Mouse (Mus musculus) stomach, embryonic 15.5 days (tissue): ENCODE data around the gene Dzip1. TPM values are rescaled to one million over a fixed set of nuclear protein-coding genes. Genes with fewer than 3 reads are reported as not detected.

Experiments
- ATAC-seq: fragments of 200-750 bp; cut with Nextera tagmentation; 2 replicates; pipeline ENCODE4 v1.8.0; 2017; ENCODE audit warnings: low read depth, moderate number of reproducible peaks, moderate TSS enrichment; ENCODE audit not compliant: insufficient read depth, low FRiP score
- H3K27ac ChIP-seq: fragments of 300-500 bp; sonication (generic); 2 replicates; pipeline ENCODE4 v1.5.1; 2015; ENCODE audit warnings: mild to moderate bottlenecking, inconsistent platforms
- H3K27me3 ChIP-seq: fragments of 300-500 bp; sonication (generic); replicated peaks from 2 replicates; pipeline ENCODE4 v1.6.1; 2015; ENCODE audit warnings: inconsistent platforms
- H3K36me3 ChIP-seq: fragments of 300-500 bp; sonication (generic); 2 replicates; pipeline ENCODE4 v1.6.1; 2015; ENCODE audit warnings: inconsistent platforms
- H3K4me1 ChIP-seq: fragments of 300-500 bp; sonication (generic); 2 replicates; pipeline ENCODE4 v1.6.1; 2015; ENCODE audit warnings: inconsistent platforms
- H3K4me2 ChIP-seq: fragments of 300-500 bp; sonication (generic); 2 replicates; pipeline ENCODE4 v1.6.1; 2015; ENCODE audit warnings: mild to moderate bottlenecking, inconsistent platforms
- H3K4me3 ChIP-seq: fragments of 300-500 bp; sonication (generic); replicated peaks from 2 replicates; pipeline ENCODE4 v1.5.1; 2015; ENCODE audit warnings: inconsistent platforms
- H3K9ac ChIP-seq: fragments of 300-500 bp; sonication (generic); 2 replicates; pipeline ENCODE4 v1.6.1; 2015; ENCODE audit warnings: inconsistent platforms
- H3K9me3 ChIP-seq: fragments of 300-500 bp; sonication (generic); 2 replicates; pipeline ENCODE4 v1.6.1; 2016; ENCODE audit warnings: inconsistent platforms
- WGBS: fragments of 180-500 bp; shearing (Covaris S2); methylation state at CpG from one replicate; pipeline ENCODE4 v1.1.7; 2015; 5-methylcytosine and 5-hydroxymethylcytosine counted together
- polyA plus RNA-seq: library from polyadenylated mRNA; unstranded; fragments of >200 nt; fragmentation: Nextera tagmentation; extraction: Ambion mirVana; gene quantifications from 2 replicates; pipeline ENCODE4 v1.2.1, GENCODE M21; 2015

Dzip1 gene
- polyA plus RNA-seq, 1 experiment from 2014 or later, result 13.5 TPM

DNA sequence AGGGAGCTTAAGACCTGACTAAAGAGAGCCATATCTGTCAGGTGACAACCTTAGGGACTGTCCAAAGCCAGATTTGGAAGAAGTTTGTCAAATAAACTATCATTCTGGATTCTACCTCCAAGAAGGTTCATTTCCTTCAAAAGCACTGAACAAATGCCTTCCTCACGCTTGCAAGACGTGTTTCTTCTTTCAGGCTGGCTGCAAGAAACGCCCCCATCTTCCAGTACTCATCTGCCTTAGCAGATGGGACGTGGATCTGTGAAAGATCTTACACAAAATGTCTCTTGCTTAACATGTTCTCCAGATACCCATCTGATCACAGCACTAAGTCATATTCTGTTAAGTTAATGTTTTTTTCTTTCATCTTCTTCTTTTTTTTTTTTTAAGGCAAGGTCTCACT is 35.2 kb downstream of the Dzip1 start:
- no peak for ATAC-seq
- H3K27ac ChIP-seq, result no peak overlapping the region
- no peak overlapping the region for H3K4me3 ChIP-seq
- H3K9me3 ChIP-seq, result no peaks in the 10 kb centered on the region
- no peaks in the 10 kb centered on the region for H3K4me1 ChIP-seq
- no peaks in the 10 kb centered on the region for H3K27me3 ChIP-seq
- H3K36me3 ChIP-seq, result peaks cover 8% of the 10 kb centered on the region; the same call in 1 of the 2 replicates
- H3K9ac ChIP-seq, result no peak overlapping the region
- 81% methylated on average over 4 of the region's 4 CpGs for WGBS
- no peak overlapping the region for H3K4me2 ChIP-seq

DNA sequence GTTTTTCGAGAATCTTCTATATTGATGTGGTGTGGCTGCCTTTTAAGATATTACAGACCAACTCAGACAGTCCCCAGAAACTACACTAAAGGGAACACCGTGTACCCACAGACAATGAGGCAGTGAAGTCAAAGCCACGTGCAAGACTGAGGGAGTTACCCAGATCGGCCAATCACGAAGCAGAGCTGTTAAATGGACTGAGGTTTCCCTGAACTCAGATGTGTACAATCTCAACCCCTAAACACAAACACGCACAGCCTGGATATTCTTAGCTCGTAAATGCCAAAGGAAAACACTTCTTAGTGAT is 41.1 kb downstream of the Dzip1 start:
- Histone ChIP-seq H3K9ac (no peak overlapping the region), H3K4me2 (no peak overlapping the region), H3K27ac (no peak overlapping the region), H3K27me3 (no peaks in the 10 kb centered on the region), H3K4me1 (no peaks in the 10 kb centered on the region), H3K36me3 (peaks cover 13% of the 10 kb centered on the region; the same call in 1 of the 2 replicates), H3K9me3 (no peaks in the 10 kb centered on the region), H3K4me3 (no peak overlapping the region)
- 79% methylated on average over 7 of the region's 7 CpGs for WGBS
- ATAC-seq, result no peak; the same call in 1 of the 2 replicates

DNA sequence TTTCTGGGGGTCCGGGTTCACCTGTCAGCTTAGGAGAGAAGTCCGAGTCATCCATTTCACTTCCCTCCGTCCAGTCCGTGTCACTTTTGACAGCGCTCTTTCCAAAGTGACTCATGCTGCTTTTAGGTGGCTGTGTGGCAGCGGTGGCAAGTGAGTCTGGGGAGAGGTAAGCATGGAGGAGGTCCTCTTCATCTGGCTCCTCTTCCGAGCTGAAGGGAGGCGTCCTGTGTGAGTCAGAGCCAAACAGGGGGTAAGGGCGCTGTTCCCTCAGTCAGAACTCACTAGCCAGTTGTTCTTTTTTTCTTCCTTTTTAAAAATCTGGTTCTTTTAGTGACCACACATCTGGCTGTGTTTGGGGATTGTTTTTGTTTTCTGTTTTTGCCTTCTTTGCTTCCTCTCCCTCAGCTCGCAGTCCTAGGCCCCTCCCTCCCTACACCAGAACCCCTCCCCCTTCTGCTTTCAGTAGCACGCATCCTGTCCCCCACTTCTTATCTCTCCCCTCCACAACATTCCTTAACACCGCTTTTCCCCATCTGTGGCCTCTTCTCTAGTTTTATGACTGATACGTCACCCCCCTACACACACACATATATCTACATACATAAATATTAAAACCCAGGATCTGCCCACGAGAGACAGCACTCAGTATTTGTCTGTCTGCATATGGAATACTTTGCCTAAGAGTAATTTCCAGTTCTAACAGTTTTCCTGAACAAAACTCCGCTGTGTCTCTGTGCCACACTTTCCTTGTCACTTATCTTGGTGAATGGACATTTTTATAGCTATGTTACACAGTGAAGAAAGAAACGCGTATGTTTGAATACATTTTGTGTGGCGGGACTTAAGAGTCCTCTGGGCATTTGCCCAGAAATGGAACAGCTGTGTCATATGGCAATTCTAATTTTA is 41.7 kb downstream of the Dzip1 start:
- Histone ChIP-seq H3K9ac (no peak overlapping the region), H3K36me3 (peaks cover 16% of the 10 kb centered on the region; the same call in 1 of the 2 replicates), H3K27ac (peak overlapping the region; percentile 40; the same call in 1 of the 2 replicates), H3K4me2 (no peak overlapping the region), H3K9me3 (no peaks in the 10 kb centered on the region), H3K4me3 (no peak overlapping the region), H3K27me3 (no peaks in the 10 kb centered on the region), H3K4me1 (no peaks in the 10 kb centered on the region)
- peak; percentile 71; the same call in 1 of the 2 replicates for ATAC-seq
- 72% methylated on average over 18 of the region's 18 CpGs for WGBS

DNA sequence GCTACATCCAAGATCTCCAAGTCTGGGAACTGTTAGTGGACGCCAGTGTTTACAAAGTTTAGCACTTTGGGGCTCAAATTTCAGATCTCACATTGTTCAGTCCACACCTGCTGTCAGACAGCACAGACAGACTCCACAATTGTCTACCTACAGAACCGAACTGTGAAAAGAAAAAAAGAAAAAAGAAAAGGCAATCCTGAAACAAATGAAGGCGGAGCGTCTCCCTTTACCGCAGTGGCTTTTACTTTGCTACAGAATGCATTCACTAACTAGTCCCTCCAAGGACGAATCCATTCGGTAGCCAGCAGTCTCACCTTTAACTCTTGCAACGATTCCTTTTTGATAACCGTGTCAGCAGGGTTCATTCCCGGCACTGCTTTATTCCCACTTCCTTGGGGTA is 44.6 kb downstream of the Dzip1 start:
- H3K4me3 ChIP-seq, result no peak overlapping the region
- no peak overlapping the region for H3K4me2 ChIP-seq
- no peak overlapping the region for H3K9ac ChIP-seq
- H3K4me1 ChIP-seq, result no peaks in the 10 kb centered on the region
- no peaks in the 10 kb centered on the region for H3K27me3 ChIP-seq
- H3K36me3 ChIP-seq, result peaks cover 16% of the 10 kb centered on the region; the same call in 1 of the 2 replicates
- no peak for ATAC-seq
- WGBS, result 68% methylated on average over 10 of the region's 10 CpGs
- H3K9me3 ChIP-seq, result no peaks in the 10 kb centered on the region
- no peak overlapping the region for H3K27ac ChIP-seq

DNA sequence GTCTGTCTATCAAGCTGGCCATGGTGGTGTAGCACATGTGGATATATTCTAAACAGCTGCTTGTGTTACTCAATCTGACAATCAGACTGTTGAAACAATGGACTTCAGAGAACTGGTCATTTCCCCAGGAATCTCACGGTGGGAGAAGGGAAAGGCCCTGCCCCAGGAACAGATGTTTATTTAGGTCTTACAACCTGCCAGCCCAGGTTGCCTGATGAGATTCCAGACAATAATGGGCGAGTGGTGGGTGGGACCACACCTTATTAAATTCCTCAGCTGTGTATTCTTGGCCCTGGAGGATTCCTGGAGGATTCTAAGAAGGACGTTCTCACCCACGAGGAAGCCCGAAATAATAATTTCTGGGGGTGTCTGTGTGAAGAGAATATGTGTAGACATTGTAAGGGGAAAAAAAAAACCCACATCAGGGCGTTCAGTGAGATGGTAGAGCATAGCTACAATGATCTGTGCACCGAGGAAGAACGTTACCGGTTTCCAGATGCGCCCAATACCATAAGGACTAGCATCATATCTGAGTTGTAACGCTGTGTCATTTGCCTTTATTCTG is 46.8 kb downstream of the Dzip1 start:
- Histone ChIP-seq H3K4me1 (no peaks in the 10 kb centered on the region), H3K9ac (no peak overlapping the region), H3K4me3 (no peak overlapping the region), H3K36me3 (peaks cover 14% of the 10 kb centered on the region; the same call in 1 of the 2 replicates), H3K27me3 (no peaks in the 10 kb centered on the region), H3K9me3 (no peaks in the 10 kb centered on the region), H3K27ac (no peak overlapping the region), H3K4me2 (no peak overlapping the region)
- 76% methylated on average over 11 of the region's 11 CpGs for WGBS
- ATAC-seq, result no peak

DNA sequence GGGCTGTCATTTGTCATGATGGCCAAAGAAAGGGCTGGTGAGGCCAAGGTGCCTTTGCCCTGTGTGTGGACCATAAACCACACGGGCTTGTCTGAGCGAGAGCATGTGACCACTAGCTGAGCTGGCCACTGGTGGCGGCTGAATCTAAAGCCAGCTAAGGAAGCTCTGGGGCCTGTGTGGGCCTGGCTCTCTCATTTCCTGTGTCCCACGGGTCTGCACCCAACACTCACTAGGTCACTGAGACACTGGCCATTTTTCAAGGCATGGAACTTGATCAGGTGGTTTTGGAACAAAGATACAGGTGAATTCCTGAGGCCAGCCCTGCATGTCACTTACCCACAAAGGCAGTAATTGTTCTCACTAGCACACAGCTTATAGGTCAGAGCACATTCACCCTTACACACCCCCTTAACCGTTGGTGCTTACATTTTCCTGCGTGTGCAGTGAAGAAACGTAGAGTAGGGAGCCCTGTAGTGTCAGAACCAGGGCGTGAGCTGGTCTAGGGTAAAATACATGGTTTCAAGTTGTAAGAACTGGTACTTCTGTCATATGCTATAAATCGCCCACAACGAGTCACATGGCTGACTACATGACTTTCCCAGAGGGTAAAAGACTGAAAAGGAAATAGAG is 50.4 kb downstream of the Dzip1 start:
- 69% methylated on average over 10 of the region's 10 CpGs for WGBS
- ATAC-seq, result 0 out of 2 replicates have a peak, but pooled peaks have one; percentile 43
- no peak overlapping the region for H3K27ac ChIP-seq

DNA sequence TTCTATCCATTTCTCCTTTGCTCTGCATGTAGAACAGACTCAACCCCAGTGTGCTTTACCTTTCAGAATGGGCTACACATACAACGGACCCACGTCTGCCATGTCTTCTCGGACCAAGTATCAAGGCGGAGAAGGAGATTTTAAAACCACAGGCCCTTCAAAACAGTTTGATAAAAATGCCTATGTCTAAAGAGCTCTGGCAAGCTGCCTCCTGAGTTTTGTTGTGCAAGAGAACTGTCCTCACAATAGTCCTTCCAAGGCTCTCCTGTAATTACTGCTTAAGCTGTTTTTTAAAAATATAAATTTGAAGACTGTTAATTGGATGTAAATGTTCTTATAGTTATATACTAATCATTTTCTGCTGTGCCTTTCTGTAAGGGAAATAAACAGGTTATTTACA is 51.1 kb downstream of the Dzip1 start:
- H3K9ac ChIP-seq, result no peak overlapping the region
- no peaks in the 10 kb centered on the region for H3K9me3 ChIP-seq
- WGBS, result 89% methylated on average over 4 of the region's 4 CpGs
- peaks cover 2% of the 10 kb centered on the region; the same call in 1 of the 2 replicates for H3K36me3 ChIP-seq
- ATAC-seq, result no peak
- no peaks in the 10 kb centered on the region for H3K27me3 ChIP-seq
- no peak overlapping the region for H3K4me3 ChIP-seq
- H3K27ac ChIP-seq, result no peak overlapping the region
- no peak overlapping the region for H3K4me2 ChIP-seq
- H3K4me1 ChIP-seq, result no peaks in the 10 kb centered on the region

More for the DNA sequence above, 50.4 kb downstream of the Dzip1 start:
- Histone ChIP-seq H3K27me3 (no peaks in the 10 kb centered on the region), H3K9me3 (no peaks in the 10 kb centered on the region), H3K4me1 (no peaks in the 10 kb centered on the region), H3K9ac (no peak overlapping the region), H3K36me3 (peaks cover 6% of the 10 kb centered on the region; the same call in 1 of the 2 replicates), H3K4me2 (no peak overlapping the region), H3K4me3 (no peak overlapping the region)

DNA sequence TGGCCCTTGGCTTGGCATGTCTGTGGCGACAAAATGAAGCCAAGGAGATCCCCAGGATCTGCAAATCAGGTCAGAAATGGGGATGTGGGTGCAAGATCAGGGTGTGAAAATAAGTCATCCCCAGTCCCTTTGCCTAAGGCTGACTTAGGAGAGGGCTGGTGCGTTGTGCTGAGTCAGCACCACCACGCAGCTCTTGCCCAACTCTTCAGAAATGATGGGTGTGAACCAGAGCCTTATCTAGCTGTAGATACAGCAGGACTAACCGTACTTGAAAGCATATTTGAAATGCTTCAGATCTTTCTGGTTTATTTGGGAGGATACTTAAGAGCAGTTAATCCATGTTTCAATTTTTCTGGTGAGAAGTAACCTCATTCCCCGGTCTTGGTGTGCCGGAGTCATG is 55.5 kb downstream of the Dzip1 start:
- ATAC-seq, result peak; percentile 79; the same call in 1 of the 2 replicates
- Histone ChIP-seq H3K4me1 (no peaks in the 10 kb centered on the region), H3K27me3 (no peaks in the 10 kb centered on the region), H3K4me2 (no peak overlapping the region), H3K9me3 (no peaks in the 10 kb centered on the region), H3K27ac (no peak overlapping the region), H3K36me3 (no peaks in the 10 kb centered on the region), H3K9ac (no peak overlapping the region), H3K4me3 (no peak overlapping the region)
- WGBS, result 67% methylated on average over 6 of the region's 6 CpGs

DNA sequence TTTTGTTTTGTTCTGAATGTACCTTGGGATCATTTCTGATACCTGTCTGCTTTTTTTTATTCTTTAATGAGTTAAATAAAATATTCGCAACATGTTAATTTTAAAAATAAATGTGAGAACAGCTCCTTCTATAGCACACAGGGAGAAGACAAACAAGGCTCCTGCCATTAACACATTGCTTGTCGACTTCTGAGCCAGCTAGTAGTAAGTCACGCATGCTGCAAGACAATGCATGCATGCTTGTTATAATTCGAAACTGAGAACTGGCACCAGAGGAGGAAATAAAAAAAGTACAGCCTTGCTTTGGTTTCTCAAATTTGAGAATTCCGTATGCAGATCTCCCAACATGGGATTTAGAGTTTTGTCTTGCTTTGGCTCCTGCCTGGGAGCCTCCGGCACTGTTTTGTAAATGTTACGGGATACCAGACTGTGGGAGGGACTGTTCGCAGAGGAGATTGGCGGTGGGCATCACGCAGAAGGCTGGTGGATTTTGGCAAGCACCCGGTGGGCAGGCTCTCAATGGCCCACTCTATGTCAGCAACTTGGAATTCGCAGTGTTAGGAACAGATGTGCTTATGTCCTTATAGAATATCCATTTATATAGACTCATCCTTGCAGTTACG is 57.0 kb downstream of the Dzip1 start:
- Histone ChIP-seq H3K27ac (no peak overlapping the region), H3K27me3 (no peaks in the 10 kb centered on the region), H3K9ac (no peak overlapping the region), H3K9me3 (no peaks in the 10 kb centered on the region), H3K4me2 (no peak overlapping the region), H3K36me3 (no peaks in the 10 kb centered on the region), H3K4me3 (no peak overlapping the region), H3K4me1 (no peaks in the 10 kb centered on the region)
- ATAC-seq, result no peak
- WGBS, result 82% methylated on average over 13 of the region's 13 CpGs

DNA sequence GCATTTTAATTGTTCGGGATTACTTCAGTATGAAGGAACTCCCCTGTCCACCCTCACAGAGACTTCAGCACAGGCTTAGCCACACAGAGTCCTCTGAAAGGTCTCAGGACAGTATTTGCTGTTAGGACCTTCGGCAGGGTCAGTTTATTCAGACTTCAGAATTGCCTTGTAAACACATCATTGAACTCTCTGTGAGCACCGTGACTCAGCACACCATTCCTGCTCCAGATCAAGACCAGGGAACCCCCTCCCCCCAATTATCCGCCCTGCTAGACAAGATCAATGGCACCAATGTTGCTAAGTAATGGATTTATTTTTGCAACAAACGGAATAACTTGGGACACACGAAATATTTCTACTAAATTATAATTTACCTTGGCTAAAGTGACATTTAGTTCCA is 57.9 kb downstream of the Dzip1 start:
- Histone ChIP-seq H3K4me3 (no peak overlapping the region), H3K27ac (no peak overlapping the region), H3K9me3 (no peaks in the 10 kb centered on the region), H3K36me3 (no peaks in the 10 kb centered on the region), H3K4me2 (no peak overlapping the region), H3K4me1 (no peaks in the 10 kb centered on the region), H3K27me3 (no peaks in the 10 kb centered on the region), H3K9ac (no peak overlapping the region)
- 60% methylated on average over 6 of the region's 6 CpGs for WGBS
- no peak for ATAC-seq

DNA sequence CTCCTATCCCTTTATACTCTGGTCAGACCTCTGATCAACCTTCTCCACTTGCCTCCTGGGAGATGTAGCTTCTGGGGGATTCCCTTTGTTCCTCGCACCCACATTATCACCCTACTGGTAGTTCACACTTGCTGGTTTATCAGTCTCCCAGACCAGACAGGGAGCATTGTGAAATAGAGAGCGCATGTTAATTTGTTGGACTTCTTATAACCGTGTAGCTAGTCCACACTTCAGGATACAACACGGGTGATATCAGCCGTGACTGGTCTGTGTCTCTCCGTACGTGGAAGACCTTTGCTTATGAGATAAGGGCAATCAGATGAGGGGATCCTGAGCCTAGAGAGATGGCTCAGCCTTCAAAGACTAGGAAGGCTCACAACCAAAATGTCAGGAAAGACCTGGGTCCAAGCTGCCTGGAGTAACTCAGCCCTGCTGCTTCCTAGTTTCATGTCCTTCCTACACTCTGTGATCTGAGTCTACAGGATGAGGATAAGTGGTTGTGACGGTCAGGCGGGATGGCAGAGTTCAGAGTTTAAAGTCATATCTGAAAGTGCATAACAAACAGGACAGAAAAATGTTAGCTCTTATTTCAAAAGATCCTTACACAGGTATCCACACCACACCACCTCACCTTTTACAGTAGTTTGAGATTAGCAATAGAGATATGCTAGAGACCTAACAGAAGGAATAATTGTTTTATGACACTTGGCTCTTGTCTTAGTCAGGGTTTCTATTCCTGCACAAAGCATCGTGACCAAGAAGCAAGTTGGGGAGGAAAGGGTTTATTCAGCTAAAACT is 59.0 kb downstream of the Dzip1 start:
- 75% methylated on average over 10 of the region's 10 CpGs for WGBS
- Histone ChIP-seq H3K4me1 (no peaks in the 10 kb centered on the region), H3K27me3 (no peaks in the 10 kb centered on the region), H3K9me3 (no peaks in the 10 kb centered on the region), H3K36me3 (no peaks in the 10 kb centered on the region), H3K27ac (no peak overlapping the region), H3K4me3 (no peak overlapping the region), H3K4me2 (no peak overlapping the region), H3K9ac (no peak overlapping the region)
- no peak for ATAC-seq
